Mouse (Mus musculus) adrenal gland, postnatal 36 days (tissue): Measurements from ENCODE around the gene Gm10643. TPM values are rescaled to one million over a fixed set of nuclear protein-coding genes. Genes with fewer than 3 reads are reported as not detected.
A peak's percentile ranks its signal among the peaks of the same experiment; 100 is the strongest.

ENCODE experiments used
- DNase-seq, 2 experiments: peaks; one replicate each; pipeline ENCODE4 v3.0.0; 2021; ENCODE audit warnings: mixed read lengths in 1 of 2
- total RNA-seq, 2 experiments: library from RNA; stranded (reverse); gene quantifications; 2 replicates each; pipeline ENCODE4 v1.2.3; 2021

Gm10643 gene
- total RNA-seq, 2 experiments from 2014 or later, result 3.1 to 3.2 TPM

- DNase-seq, result no peak
These were observed 5.7 kb upstream of the Gm10643 start for GRCm38 (mm10) chr8:84070667-84071066.

- no peak for DNase-seq
These were observed 5.3 kb upstream of the Gm10643 start for GRCm38 (mm10) chr8:84070241-84070640.

- DNase-seq, result no peak
These were observed 4.8 kb upstream of the Gm10643 start for GRCm38 (mm10) chr8:84069750-84070149.

DNA sequence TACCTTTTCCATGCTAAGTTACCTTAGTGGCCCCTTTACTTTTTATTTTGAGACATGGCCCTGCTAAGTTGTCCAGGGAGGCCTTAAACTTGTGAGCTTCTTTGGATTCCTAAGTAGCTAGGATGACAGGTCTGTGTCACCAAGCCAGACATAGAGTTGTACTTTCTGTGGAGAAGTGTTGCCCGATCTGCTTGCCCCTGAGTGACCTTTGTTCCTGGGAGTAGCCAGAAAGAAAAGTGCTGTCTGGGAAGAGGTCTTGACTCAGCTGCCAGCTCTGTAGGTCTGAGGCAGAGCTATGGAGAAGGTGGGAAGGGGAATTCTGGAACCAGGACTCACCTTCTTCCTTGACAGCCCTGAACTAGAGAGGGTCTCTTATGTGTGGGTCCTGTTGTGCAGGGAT, 4.2 kb upstream of the Gm10643 start:
- DNase-seq, result no peak

DNA sequence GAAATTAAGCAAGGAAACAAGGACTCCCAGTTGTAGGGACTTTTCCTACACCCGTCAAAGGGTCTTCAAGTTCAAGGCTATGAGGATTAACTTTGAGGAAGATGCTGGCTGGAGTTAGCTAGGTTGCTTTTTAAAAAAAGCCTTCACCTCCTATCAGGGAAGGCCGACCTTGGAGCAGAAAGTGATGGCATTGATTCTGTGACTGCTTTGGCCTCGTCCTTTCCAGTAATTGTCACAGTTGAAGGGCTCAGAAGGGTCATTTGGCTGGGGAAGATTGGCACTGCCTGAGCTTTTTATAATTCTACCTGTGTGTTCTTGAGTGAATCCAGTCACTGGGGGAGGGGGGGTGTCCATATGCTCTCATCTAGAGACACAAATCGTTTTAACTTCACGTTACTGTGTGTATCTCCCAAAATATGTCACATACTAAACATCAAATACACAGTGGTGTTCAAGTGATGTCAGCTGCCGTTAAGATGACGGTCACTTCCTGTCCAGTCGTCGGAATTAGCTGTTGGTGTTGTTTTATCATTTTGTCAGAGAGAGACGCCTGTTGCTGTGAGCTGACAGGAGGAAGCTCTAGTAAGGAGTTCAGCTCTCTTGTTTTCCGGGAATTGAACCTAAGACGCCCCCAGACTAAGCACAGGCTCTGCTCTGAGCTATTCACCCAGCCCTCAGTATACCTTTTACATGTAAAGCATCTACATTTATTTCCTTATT, 3.5 kb upstream of the Gm10643 start:
- peak; percentile 37 to 64 for DNase-seq

DNA sequence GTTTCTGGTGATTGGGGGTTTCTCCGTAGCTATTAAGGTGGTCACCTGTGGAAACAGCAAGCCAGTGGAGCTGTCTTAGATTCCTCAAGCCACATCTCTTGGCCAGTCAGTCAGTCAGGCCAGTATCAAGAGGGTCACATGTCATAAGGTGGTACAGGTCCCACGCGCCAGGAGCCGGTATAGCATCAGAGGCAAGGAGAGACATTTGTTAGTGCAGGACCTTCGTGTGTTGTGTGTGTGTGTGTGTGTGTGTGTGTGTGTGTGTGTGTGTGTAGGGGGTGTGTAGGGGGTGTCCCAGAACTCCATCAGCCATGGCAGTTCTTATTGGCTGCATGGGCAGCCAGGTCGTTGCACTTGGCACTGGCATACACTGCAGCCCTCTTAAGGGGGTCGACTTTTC, 3.0 kb upstream of the Gm10643 start:
- DNase-seq, result no peak

DNA sequence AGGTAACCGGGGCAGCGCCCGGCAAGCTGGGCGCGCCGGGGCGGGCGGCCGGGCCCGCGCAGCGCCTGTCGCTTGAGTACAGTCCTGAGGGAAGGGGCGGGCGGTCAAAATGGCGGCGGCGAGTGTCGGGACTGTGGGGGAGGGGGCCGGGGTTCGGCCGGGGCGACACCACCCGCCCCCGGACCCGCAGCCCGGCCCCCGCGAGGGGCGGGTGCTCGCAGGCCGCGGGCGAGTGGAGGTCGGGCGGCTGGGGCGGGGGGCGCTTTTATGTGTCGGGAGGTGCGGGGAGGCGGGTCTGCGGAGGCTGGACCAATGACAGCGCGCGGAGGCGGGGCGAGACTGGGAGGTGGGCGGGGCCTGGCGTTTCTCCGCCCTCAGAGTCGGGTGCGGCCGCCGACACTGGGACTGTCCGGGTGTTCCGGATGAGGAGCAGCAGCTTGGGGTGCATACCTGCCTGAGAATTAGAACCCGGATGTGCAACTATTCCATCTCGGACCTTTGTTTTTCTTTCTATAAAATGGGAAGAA, 2.2 kb upstream of the Gm10643 start:
- DNase-seq, result peak; percentile 98 to 99

DNA sequence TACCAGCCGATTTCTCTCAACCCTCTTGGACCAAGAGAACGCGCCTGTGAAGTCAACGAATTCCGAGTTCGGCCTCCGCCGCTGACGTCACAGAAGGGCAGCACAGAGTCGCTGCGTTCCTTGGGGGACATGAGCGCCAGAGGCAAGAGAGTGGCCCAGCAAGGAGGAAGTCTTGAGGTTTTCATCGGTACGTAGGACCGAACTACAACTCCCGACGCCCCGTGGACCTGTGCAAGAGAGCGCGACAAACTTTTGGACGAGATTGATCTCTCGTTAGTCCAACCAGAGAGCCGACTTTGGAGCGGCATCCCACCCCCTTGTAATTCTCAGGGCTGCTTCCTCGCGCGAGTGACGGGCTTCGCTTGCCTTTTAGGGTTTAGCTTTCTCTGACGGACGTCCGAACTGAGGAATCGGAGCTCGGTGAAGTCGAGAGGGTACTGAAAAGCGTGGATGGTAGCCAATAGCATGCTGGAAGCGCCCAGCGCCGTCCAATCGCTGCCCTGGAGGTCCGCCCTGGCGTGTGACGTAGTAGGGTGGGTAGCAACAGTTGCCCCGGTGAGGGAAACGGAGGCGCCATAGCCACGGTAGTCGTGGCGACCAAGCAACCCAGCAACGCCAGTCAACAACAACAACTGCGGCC, 1.5 kb upstream of the Gm10643 start, which contains the start of gene Rfx1:
Gene Rfx1, plus strand, starts transcription at position 544 of the 640 bp plus-strand sequence.
- DNase-seq, result peak; percentile 98 to 99

DNA sequence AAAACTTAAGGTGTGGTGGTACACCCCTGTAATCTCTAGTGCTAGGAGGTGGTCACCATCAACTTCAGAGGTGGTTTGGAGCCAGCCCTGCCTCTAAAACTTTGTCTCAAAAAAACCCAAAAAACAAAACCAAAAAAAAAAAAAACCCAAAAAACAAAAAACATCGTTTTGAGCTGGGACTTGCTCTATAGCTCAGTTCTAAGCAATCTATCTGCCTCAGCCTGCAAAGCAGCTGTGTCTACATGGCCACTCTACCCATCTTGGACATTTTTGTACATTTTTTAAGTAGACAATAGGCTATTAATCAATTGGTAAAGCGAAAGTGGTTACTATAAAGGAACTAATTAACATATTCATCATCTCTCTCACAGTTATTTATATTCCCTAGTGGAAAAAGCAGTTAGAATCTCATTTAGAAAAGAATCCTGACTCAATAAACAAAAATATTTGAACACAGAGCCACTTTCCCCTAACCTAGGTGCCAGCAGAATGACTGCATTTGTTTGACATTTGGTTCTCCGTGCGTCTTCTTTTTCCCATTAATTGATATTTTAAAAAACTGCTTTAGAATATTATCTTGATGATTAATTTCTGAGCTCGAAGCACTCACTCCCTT, 628 bp upstream of the Gm10643 start:
- no peak for DNase-seq

GRCm38 (mm10) chr8:84063861-84064610, 901 bp downstream of the Gm10643 start:
- no peak for DNase-seq

- no peak for DNase-seq
These were observed 4.7 kb downstream of the Gm10643 start for GRCm38 (mm10) chr8:84060245-84060644.

- DNase-seq, result no peak
These were observed 5.7 kb downstream of the Gm10643 start for GRCm38 (mm10) chr8:84059226-84059625.

DNA sequence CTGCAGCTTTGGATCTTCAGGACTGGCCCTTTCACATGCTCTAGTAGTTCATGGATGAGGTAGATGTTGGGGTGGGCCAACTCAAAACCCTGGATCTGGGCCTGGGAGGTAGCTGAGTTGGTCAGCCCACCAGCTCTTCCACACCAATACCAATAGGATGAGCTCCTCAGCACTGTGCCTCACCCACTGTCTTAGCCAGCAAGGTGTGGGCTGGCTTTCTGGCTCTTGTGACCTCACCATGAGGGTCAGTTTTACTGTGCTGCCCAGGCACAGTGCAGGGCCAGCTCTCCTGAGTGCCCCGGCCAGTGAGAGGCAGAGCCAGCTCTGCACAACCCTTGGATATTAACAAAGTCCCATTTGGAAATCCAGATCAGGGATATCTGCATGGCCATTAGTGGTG, 7.1 kb downstream of the Gm10643 start:
- DNase-seq, result no peak

DNA sequence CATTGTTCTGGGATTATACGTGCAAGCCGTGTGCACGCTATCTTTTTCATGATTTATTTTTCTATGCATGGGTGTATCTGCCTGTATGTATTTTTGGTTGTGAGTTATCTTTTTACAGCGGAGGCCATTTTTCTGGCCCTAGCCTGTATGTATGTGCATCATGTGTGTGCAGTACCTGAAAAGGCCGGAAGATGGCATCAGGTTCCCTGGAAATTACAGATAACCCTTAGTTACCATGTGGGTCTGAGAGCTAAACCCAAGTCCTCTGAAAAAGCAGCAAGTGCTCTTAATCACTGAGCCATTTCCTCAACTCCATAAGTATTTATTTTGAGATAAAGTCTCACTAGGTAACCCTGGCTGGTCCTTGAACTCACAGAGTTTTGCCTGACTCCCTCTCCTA, 11.7 kb downstream of the Gm10643 start:
- no peak for DNase-seq

GRCm38 (mm10) chr8:84052746-84053145, 12.2 kb downstream of the Gm10643 start:
- DNase-seq, result no peak

DNA sequence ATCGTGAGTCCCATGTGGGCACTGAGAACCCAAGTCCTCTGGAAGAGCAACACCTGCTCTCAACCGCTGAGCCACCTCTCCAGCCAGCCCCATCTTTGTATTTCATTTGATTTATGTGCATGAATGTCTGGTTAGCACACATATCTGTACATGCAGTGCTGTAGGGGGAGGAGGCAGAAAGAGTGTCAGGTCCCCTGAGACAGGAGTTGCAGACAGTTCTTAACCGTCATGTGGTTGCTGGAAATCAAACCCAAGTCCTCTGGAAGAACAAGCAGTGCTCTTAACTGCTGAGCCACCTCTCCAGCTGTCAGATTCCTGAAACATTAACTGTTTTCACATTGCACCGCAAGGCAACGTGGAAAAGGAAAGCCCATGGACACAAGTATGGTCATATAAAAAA, 16.8 kb downstream of the Gm10643 start:
- no peak for DNase-seq

DNA sequence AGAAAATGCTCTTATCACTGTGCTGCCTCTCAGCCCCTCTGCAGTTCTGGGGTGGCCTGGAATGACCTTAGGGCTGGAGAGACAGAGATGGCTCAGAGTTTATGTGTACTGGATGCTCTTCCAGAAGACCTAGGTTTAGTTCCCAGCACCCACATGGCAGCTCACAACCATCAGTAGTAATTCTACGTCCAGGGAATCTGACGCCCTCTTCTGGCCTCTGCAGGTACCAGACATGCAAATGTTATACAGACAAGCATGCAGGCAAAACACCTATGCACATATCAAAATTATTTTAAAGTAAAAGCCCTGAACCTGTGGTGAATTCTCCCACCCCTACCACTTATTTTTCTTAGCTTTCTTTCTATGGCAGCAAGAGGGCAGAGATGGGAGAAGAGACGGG, 18.4 kb downstream of the Gm10643 start:
- DNase-seq, result no peak

GRCm38 (mm10) chr8:84044900-84045299, 20.0 kb downstream of the Gm10643 start, which contains the start of gene Rln3:
Gene Rln3, minus strand, starts transcription at chr8:84045000.
- no peak for DNase-seq

GRCm38 (mm10) chr8:84044103-84044502, 20.8 kb downstream of the Gm10643 start:
- DNase-seq, result no peak

DNA sequence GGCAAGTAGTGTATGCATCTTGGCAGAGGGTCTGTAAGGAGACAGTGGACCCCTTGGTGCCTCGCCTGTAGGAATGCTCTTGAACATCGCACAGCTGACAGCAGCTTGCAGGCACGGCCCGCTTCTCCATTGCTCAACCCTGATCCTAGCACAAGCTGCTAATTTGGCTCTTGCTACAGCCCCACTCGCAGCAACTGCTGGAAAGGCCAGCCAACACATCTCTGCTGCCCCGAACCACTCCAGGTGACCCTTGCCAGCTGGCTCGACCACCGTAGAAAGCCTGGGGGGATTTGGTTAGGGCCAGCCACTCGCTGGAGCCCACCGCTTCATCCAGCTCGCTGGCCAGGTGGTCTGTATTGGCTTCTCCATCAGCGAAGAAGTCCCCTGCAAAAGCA, 22.0 kb downstream of the Gm10643 start:
- DNase-seq, result no peak

DNA sequence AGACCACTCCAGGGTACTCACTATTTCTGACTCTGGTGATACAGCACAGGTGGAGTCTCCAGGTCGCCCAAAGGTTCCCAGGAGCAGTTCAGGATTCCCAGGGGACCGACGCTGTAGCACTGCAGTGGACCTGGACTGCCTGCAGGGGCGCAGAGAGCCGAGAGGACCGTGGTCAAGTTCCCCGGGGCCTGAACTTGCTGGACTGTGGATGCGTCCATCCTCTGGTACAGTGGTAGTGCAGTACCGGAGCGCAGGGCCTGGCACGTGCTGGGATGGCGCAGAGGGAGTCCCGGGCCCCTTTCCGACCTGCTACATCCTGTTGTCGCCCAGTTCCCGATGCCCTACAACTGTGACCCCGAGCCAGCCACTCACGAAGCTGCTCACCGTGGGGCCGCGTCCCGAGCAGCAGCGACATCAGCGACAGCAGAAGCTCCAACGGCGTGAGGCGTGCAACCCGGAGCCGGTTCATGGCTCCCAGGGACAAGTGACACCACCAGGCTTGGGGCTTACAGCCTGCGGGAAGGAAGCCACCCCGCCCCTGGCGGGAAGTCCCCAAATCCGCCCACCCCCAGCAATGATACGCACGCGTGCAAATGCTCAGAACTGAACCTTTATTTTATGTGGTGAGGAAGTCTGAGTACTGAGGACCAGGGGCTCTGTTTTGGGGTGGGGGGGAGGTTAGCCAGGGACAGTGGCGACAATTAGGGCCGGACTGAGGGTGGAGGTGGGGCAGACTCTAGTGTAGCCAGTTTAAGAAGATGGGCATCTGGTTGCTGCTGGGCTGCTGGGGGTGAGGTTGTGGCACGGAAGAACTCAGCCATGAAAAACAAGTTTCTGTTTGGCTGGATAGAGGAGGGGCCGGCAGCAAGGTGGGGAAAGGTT, 22.6 kb downstream of the Gm10643 start, which contains the start of gene Il27ra:
Gene Il27ra, minus strand, starts transcription at position 524 of the 882 bp plus-strand sequence.
- DNase-seq, result peak; percentile 77 to 85
